Mouse (Mus musculus): Measurements from ENCODE around the gene Acot3.

GRCm38 (mm10) chr12:84042248-84042647, 9.7 kb upstream of the Acot3 start:
- TF ChIP-seq POLR2A (IDR thresholded peaks at IDR 0.05; ENCODE audit: borderline replicate concordance, extremely low read depth, low read depth, low read length) (no peak), CTCF (IDR thresholded peaks at IDR 0.05; ENCODE audit: insufficient read depth, low read length) (no peak)
